Mouse (Mus musculus): ENCODE data around the gene Rapgef1.

DNA sequence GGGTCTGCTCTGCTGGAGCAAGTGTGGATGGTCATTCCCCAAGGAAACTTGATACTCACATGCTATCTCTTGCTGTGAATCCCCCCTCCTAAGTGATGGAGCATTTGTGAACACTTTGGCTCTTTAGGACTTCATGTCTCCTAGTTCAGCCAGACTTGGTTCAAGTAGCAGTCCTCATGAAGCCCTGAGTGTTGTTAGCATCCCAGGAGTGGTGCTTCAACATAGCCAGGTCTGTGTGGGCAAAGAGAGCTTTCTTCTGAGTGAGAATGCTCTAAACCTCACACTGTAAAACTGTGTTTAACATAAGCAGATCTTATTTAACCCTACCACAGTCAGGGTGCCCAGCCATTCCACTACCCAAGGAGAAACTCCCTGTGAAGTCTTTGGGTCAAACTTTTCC is 11.5 kb downstream of the Rapgef1 start:
- TF ChIP-seq CTCF (IDR thresholded peaks at IDR 0.05; ENCODE audit: low read depth, low read length) (no peak), POLR2AphosphoS5 (IDR thresholded peaks at IDR 0.05; ENCODE audit: insufficient replicate concordance, low read depth, low read length) (no peak), GATA1 (IDR thresholded peaks at IDR 0.05; ENCODE audit: borderline replicate concordance, low read length) (no peak), TAL1 (conservative IDR thresholded peaks at IDR 0.05; ENCODE audit: low read depth, low read length) (no peak), GATA2 (IDR thresholded peaks at IDR 0.05; ENCODE audit: borderline replicate concordance, low read depth, low read length) (no peak)

All from G1E (cell line).